Mouse (Mus musculus) intestine, embryonic 14.5 days (tissue): ENCODE results near the gene Adh5. TPM values are rescaled to one million over a fixed set of nuclear protein-coding genes. Genes with fewer than 3 reads are reported as not detected.

Experiments
- ATAC-seq: fragments of 200-750 bp; cut with Nextera tagmentation; replicated peaks from 2 replicates; pipeline ENCODE4 v1.8.0; 2017; ENCODE audit warnings: low read depth, moderate number of reproducible peaks, moderate TSS enrichment, moderate library complexity; ENCODE audit not compliant: low FRiP score, low TSS enrichment
- DNase-seq: peaks from one replicate; pipeline ENCODE4 v3.0.0-alpha.2; 2018; ENCODE audit warnings: low spot score
- H3K27ac ChIP-seq: fragments of 300-500 bp; sonication (generic); 2 replicates; pipeline ENCODE4 v1.5.1; 2014; ENCODE audit warnings: low read depth, mild to moderate bottlenecking, control low read depth
- H3K27me3 ChIP-seq: fragments of 300-500 bp; sonication (generic); replicated peaks from 2 replicates; pipeline ENCODE4 v1.6.1; 2014; ENCODE audit warnings: low read length, control low read depth; ENCODE audit not compliant: control insufficient read depth, insufficient read depth
- H3K36me3 ChIP-seq: fragments of 300-500 bp; sonication (generic); 2 replicates; pipeline ENCODE4 v1.6.1; 2014; ENCODE audit warnings: low read length, control low read depth; ENCODE audit not compliant: control insufficient read depth, insufficient read depth
- H3K4me1 ChIP-seq: fragments of 300-500 bp; sonication (generic); replicated peaks from 2 replicates; pipeline ENCODE4 v1.6.1; 2014; ENCODE audit warnings: low read length, control low read depth, mixed read lengths; ENCODE audit not compliant: control insufficient read depth, insufficient read depth
- H3K4me2 ChIP-seq: fragments of 300-500 bp; sonication (generic); 2 replicates; pipeline ENCODE4 v1.6.1; 2014; ENCODE audit warnings: low read length
- H3K4me3 ChIP-seq: fragments of 300-500 bp; sonication (generic); 2 replicates; pipeline ENCODE4 v1.5.1; 2014; ENCODE audit warnings: low read depth, low read length, control low read depth, mixed read lengths
- H3K9ac ChIP-seq: fragments of 300-500 bp; sonication (generic); 2 replicates; pipeline ENCODE4 v1.6.1; 2014; ENCODE audit warnings: mild to moderate bottlenecking, low read length
- H3K9me3 ChIP-seq: fragments of 300-500 bp; sonication (generic); 2 replicates; pipeline ENCODE4 v1.6.1; 2016; ENCODE audit warnings: low read length, control low read depth; ENCODE audit not compliant: control insufficient read depth
- WGBS: fragments of 180-500 bp; shearing (Covaris S2); extraction: QIAGEN DNeasy Blood & Tissue Kit; methylation state at CpG from one replicate; pipeline ENCODE4 v1.1.7; 2014; 5-methylcytosine and 5-hydroxymethylcytosine counted together
- polyA plus RNA-seq: library from polyadenylated mRNA; unstranded; fragments of >200 nt; fragmentation: Nextera tagmentation; extraction: Ambion mirVana; gene quantifications from 2 replicates; pipeline ENCODE4 v1.2.1, GENCODE M21; 2014

Gene Adh5
- polyA plus RNA-seq, 1 experiment from 2014 or later = 207 TPM

- H3K36me3 ChIP-seq = no peaks in the 10 kb centered on the region
- no peak for DNase-seq
- H3K9me3 ChIP-seq = no peaks in the 10 kb centered on the region
- H3K4me3 ChIP-seq = no peak overlapping the region
- peak; percentile 76; the same call in 1 of the 2 replicates for ATAC-seq
- no peak overlapping the region for H3K4me2 ChIP-seq
- H3K27ac ChIP-seq = no peak overlapping the region
- H3K27me3 ChIP-seq = no peaks in the 10 kb centered on the region
- H3K4me1 ChIP-seq = no peaks in the 10 kb centered on the region
- 62% methylated on average over 6 of the region's 6 CpGs for WGBS
- no peak overlapping the region for H3K9ac ChIP-seq
Observed at GRCm38 (mm10) chr3:138419369-138419768, 23.5 kb upstream of the Adh5 start.

DNA sequence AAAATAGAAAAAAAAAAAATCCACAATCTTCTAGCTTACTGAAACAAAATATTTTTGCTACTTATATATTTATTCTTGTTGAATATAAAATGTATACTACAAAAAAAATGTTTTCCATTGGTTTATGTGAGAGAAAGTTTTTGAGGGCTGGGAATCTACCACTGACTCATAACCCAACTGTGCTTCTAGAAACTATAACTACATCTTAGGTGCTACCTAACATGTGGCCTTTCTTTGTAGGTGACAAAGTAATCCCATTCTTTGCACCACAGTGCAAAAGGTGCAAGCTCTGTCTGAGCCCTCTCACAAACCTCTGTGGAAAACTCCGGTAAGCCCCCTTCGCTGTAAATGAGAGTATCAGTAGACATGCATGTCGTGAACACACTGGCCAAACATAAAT is 22.5 kb upstream of the Adh5 start:
- no peak for ATAC-seq
- Histone ChIP-seq H3K4me3 (no peak overlapping the region), H3K9me3 (no peaks in the 10 kb centered on the region), H3K27me3 (no peaks in the 10 kb centered on the region), H3K27ac (no peak overlapping the region), H3K4me1 (no peaks in the 10 kb centered on the region), H3K4me2 (no peak overlapping the region), H3K36me3 (no peaks in the 10 kb centered on the region), H3K9ac (no peak overlapping the region)
- no peak for DNase-seq
- WGBS = 91% methylated on average over 3 of the region's 3 CpGs

- no peak for DNase-seq
- 73% methylated on average over 2 of the region's 2 CpGs for WGBS
- Histone ChIP-seq H3K4me1 (no peaks in the 10 kb centered on the region), H3K27me3 (no peaks in the 10 kb centered on the region), H3K36me3 (no peaks in the 10 kb centered on the region), H3K9me3 (no peaks in the 10 kb centered on the region), H3K4me2 (no peak overlapping the region), H3K27ac (no peak overlapping the region), H3K4me3 (no peak overlapping the region), H3K9ac (no peak overlapping the region)
- ATAC-seq = no peak
Observed at GRCm38 (mm10) chr3:138423664-138424063, 19.2 kb upstream of the Adh5 start.

DNA sequence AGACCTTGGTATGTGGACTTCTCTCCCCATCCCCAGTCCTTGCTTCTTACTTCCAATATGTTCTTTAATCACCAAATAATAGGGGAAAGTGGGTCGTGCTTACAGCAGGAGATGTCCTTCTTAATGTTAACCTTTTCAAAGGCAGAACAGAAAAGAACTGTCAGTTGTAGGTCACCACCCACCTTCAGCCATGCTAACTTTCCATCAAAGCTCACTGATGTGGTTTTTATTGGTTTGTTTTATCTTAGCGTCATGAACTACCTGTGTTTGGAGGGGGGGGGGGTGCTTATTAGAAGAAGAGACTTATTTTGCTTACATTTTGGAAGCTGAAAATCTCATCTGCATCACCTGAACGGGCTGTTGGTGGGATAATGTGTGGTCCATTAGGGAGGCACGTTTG is 18.6 kb upstream of the Adh5 start:
- Histone ChIP-seq H3K27ac (no peak overlapping the region), H3K4me1 (no peaks in the 10 kb centered on the region), H3K4me2 (no peak overlapping the region), H3K9ac (no peak overlapping the region), H3K27me3 (no peaks in the 10 kb centered on the region), H3K36me3 (no peaks in the 10 kb centered on the region), H3K4me3 (no peak overlapping the region), H3K9me3 (no peaks in the 10 kb centered on the region)
- ATAC-seq = no peak
- DNase-seq = no peak
- WGBS = 67% methylated on average over 4 of the region's 4 CpGs

- H3K4me1 ChIP-seq = no peaks in the 10 kb centered on the region
- H3K9me3 ChIP-seq = no peaks in the 10 kb centered on the region
- WGBS = 61% methylated on average over 6 of the region's 6 CpGs
- no peak overlapping the region for H3K9ac ChIP-seq
- no peaks in the 10 kb centered on the region for H3K27me3 ChIP-seq
- ATAC-seq = no peak
- H3K4me3 ChIP-seq = no peak overlapping the region
- DNase-seq = no peak
- no peak overlapping the region for H3K4me2 ChIP-seq
- no peak overlapping the region for H3K27ac ChIP-seq
- H3K36me3 ChIP-seq = no peaks in the 10 kb centered on the region
Observed at GRCm38 (mm10) chr3:138430360-138430976, 12.4 kb upstream of the Adh5 start.

GRCm38 (mm10) chr3:138431835-138432234 is 11.1 kb upstream of the Adh5 start:
- 80% methylated on average over 2 of the region's 2 CpGs for WGBS
- Histone ChIP-seq H3K4me3 (no peak overlapping the region), H3K9ac (no peak overlapping the region), H3K4me1 (no peaks in the 10 kb centered on the region), H3K9me3 (no peaks in the 10 kb centered on the region), H3K27me3 (no peaks in the 10 kb centered on the region), H3K4me2 (no peak overlapping the region), H3K27ac (no peak overlapping the region), H3K36me3 (no peaks in the 10 kb centered on the region)
- ATAC-seq (no peak), DNase-seq (no peak)

- no peak overlapping the region for H3K4me2 ChIP-seq
- H3K36me3 ChIP-seq = no peaks in the 10 kb centered on the region
- H3K4me3 ChIP-seq = no peak overlapping the region
- H3K4me1 ChIP-seq = peaks cover under 1% of the 10 kb centered on the region
- no peaks in the 10 kb centered on the region for H3K27me3 ChIP-seq
- 73% methylated on average over 3 of the region's 3 CpGs for WGBS
- H3K27ac ChIP-seq = no peak overlapping the region
- H3K9ac ChIP-seq = no peak overlapping the region
- DNase-seq (no peak), ATAC-seq (no peak)
- H3K9me3 ChIP-seq = no peaks in the 10 kb centered on the region
Observed at GRCm38 (mm10) chr3:138438716-138439115, 4.2 kb upstream of the Adh5 start.

GRCm38 (mm10) chr3:138442203-138442602 is 690 bp upstream of the Adh5 start:
- no peaks in the 10 kb centered on the region for H3K27me3 ChIP-seq
- ATAC-seq (no peak), DNase-seq (no peak)
- peaks cover 9% of the 10 kb centered on the region for H3K4me1 ChIP-seq
- 2% methylated on average over 9 of the region's 9 CpGs for WGBS
- peak overlapping the region; percentile 47 for H3K9ac ChIP-seq
- H3K4me2 ChIP-seq = peak overlapping the region; percentile 54
- peaks cover 22% of the 10 kb centered on the region for H3K36me3 ChIP-seq
- no peaks in the 10 kb centered on the region for H3K9me3 ChIP-seq
- peak overlapping the region; percentile 67 for H3K27ac ChIP-seq
- peak overlapping the region; percentile 78 for H3K4me3 ChIP-seq

GRCm38 (mm10) chr3:138443465-138443771 is 525 bp downstream of the Adh5 start:
- no peak for DNase-seq
- Histone ChIP-seq H3K4me2 (peak overlapping the region; percentile 74), H3K4me3 (peak overlapping the region; percentile 78), H3K27me3 (no peaks in the 10 kb centered on the region), H3K9ac (peak overlapping the region; percentile 86), H3K9me3 (no peaks in the 10 kb centered on the region), H3K4me1 (peaks cover 9% of the 10 kb centered on the region), H3K36me3 (peaks cover 34% of the 10 kb centered on the region), H3K27ac (peak overlapping the region; percentile 67)
- ATAC-seq = no peak
- 3% methylated on average over 9 of the region's 9 CpGs for WGBS
